Mouse (Mus musculus): ENCODE results near the gene Tecr. TPM values are rescaled to one million over a fixed set of nuclear protein-coding genes. Genes with fewer than 3 reads are reported as not detected.

Tecr gene
- total and polyA plus RNA-seq, 3 experiments: 74.2 to 229 TPM; not detected in 1

GRCm38 (mm10) chr8:83578131-83579055, 29.4 kb downstream of the Tecr start:
- Histone ChIP-seq H3K4me1 (ENCODE audit: control insufficient read depth in 1 of 2, insufficient read depth in 2 of 2, low read length in 2 of 2) (no peaks in the 10 kb centered on the region), H3K36me3 (ENCODE audit: control insufficient read depth in 1 of 2, insufficient read depth in 2 of 2, low read length in 2 of 2) (no peaks in the 10 kb centered on the region), H3K79me2 (ENCODE audit: control insufficient read depth, insufficient read depth, low read length, poor library complexity) (no peaks in the 10 kb centered on the region), H3K4me3 (ENCODE audit: control insufficient read depth in 1 of 2, insufficient read depth in 1 of 2, low read depth in 2 of 2, low read length in 2 of 2) (no peak overlapping the region), H3K27ac (ENCODE audit: control insufficient read depth, low read depth, low read length) (no peak overlapping the region), H3K9ac (ENCODE audit: control insufficient read depth, low read depth, low read length, poor library complexity, severe bottlenecking) (no peak overlapping the region), H3K9me3 (replicated peaks; ENCODE audit: insufficient read depth, low read length) (no peaks in the 10 kb centered on the region), H3K27me3 (ENCODE audit: control insufficient read depth in 1 of 2, insufficient read depth in 2 of 2, low read length in 2 of 2) (no peaks in the 10 kb centered on the region)
- no peak for TF ChIP-seq BHLHE40 (IDR thresholded peaks at IDR 0.05; ENCODE audit: borderline replicate concordance, low read depth, low read length)
- TF ChIP-seq TAL1 (IDR thresholded peaks at IDR 0.05; ENCODE audit: low read length): no peak
- TF ChIP-seq MYC (IDR thresholded peaks at IDR 0.05; ENCODE audit: low read depth, low read length): no peak
- no peak for TF ChIP-seq SIN3A (IDR thresholded peaks at IDR 0.05; ENCODE audit: low read length)
- TF ChIP-seq KAT2A (conservative IDR thresholded peaks at IDR 0.05; ENCODE audit: low read depth, low read length): no peak
- no peak for DNase-seq (ENCODE audit: low read depth, low spot score)

DNA sequence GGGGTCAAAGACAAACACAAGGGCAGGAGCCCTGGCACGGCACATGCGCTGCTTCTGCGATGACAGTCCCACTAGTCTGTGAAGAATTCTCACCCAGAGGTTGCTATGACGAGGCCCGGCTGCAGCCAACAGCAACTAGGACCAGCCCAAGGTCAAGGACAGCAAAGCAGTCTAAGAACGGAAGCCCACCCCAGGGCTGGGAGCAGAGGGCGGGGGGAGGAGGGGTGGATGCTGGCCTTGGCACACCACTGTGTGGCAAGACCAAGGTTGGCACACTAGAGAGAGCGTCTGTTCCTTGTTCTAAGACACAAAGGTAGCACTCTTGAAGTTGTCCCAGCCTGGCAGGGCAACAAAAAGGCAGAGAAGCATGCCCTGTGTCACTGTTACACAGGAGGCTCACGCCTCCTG, 30.4 kb downstream of the Tecr start:
- Histone ChIP-seq H3K4me1 (ENCODE audit: control insufficient read depth in 1 of 2, insufficient read depth in 2 of 2, low read length in 2 of 2) (no peaks in the 10 kb centered on the region), H3K79me2 (ENCODE audit: control insufficient read depth, insufficient read depth, low read length, poor library complexity) (no peaks in the 10 kb centered on the region), H3K4me3 (ENCODE audit: control insufficient read depth in 1 of 2, insufficient read depth in 1 of 2, low read depth in 2 of 2, low read length in 2 of 2) (no peak overlapping the region), H3K36me3 (ENCODE audit: control insufficient read depth in 1 of 2, insufficient read depth in 2 of 2, low read length in 2 of 2) (no peaks in the 10 kb centered on the region; a peak in 1 of 4 replicates), H3K27ac (ENCODE audit: control insufficient read depth, low read depth, low read length) (no peak overlapping the region), H3K9me3 (replicated peaks; ENCODE audit: insufficient read depth, low read length) (no peaks in the 10 kb centered on the region), H3K9ac (ENCODE audit: control insufficient read depth, low read depth, low read length, poor library complexity, severe bottlenecking) (no peak overlapping the region), H3K27me3 (ENCODE audit: control insufficient read depth in 1 of 2, insufficient read depth in 2 of 2, low read length in 2 of 2) (no peaks in the 10 kb centered on the region)
- TF ChIP-seq GATA1 (IDR thresholded peaks at IDR 0.05; ENCODE audit: low read depth, low read length) (no peak), ELF1 (IDR thresholded peaks at IDR 0.05; ENCODE audit: low read depth, low read length) (no peak)
- DNase-seq (ENCODE audit: low read depth, low spot score): no peak

DNA sequence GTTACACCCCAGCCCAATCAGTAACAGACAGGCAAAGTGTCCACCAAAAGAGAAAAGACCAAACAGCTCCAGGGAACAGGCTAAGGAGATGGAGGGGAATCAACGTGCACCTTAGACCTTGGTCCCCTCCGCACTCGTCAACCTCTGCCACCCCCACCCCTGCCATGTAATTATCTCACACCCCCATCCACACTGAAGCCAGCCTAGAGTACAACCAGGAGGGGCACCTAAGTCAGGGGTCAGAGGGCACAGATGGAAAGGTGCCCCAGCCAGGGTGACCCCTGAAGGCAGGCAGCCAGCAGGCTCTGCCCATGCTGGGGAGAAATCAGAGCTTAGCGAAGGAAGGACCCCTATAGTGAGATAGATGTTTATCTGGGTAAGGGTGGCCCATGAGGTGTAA, 30.9 kb downstream of the Tecr start:
- Histone ChIP-seq H3K9ac (ENCODE audit: control insufficient read depth, low read depth, low read length, poor library complexity, severe bottlenecking) (no peak overlapping the region), H3K79me2 (ENCODE audit: control insufficient read depth, insufficient read depth, low read length, poor library complexity) (no peaks in the 10 kb centered on the region), H3K4me1 (ENCODE audit: control insufficient read depth in 1 of 2, insufficient read depth in 2 of 2, low read length in 2 of 2) (no peaks in the 10 kb centered on the region), H3K36me3 (ENCODE audit: control insufficient read depth in 1 of 2, insufficient read depth in 2 of 2, low read length in 2 of 2) (peaks cover 0 to 1% of the 10 kb centered on the region in 2 experiments; a peak in 1 of 4 replicates), H3K4me3 (ENCODE audit: control insufficient read depth in 1 of 2, insufficient read depth in 1 of 2, low read depth in 2 of 2, low read length in 2 of 2) (no peak overlapping the region), H3K27me3 (ENCODE audit: control insufficient read depth in 1 of 2, insufficient read depth in 2 of 2, low read length in 2 of 2) (no peaks in the 10 kb centered on the region), H3K27ac (ENCODE audit: control insufficient read depth, low read depth, low read length) (no peak overlapping the region), H3K9me3 (replicated peaks; ENCODE audit: insufficient read depth, low read length) (no peaks in the 10 kb centered on the region)
- TF ChIP-seq RCOR1 (IDR thresholded peaks at IDR 0.05; ENCODE audit: low read depth, low read length): no peak
- no peak for TF ChIP-seq TCF12 (IDR thresholded peaks at IDR 0.05; ENCODE audit: low read depth, low read length)
- TF ChIP-seq EP300 (IDR thresholded peaks at IDR 0.05; ENCODE audit: low read depth in 1 of 2, low read length in 2 of 2): no peak
- no peak for TF ChIP-seq MAFK (IDR thresholded peaks at IDR 0.05; ENCODE audit: borderline replicate concordance, low read depth, low read length)
- no peak for TF ChIP-seq SMC3 (IDR thresholded peaks at IDR 0.05; ENCODE audit: low read depth, low read length)
- no peak for TF ChIP-seq CHD2 (IDR thresholded peaks at IDR 0.05; ENCODE audit: low read length)
- no peak for TF ChIP-seq POLR2A (IDR thresholded peaks at IDR 0.05; ENCODE audit: control insufficient read depth in 1 of 2, insufficient read depth in 1 of 2, low read depth in 1 of 2, low read length in 2 of 2, poor library complexity in 1 of 2)
- TF ChIP-seq NRF1 (IDR thresholded peaks at IDR 0.05; ENCODE audit: insufficient read depth, low read depth, low read length, poor library complexity, severe bottlenecking): no peak
- no peak for TF ChIP-seq UBTF (IDR thresholded peaks at IDR 0.05; ENCODE audit: borderline replicate concordance, insufficient read depth, low read depth, low read length)
- no peak for TF ChIP-seq GATA1 (IDR thresholded peaks at IDR 0.05; ENCODE audit: low read depth, low read length)
- TF ChIP-seq POLR2AphosphoS2 (IDR thresholded peaks at IDR 0.05; ENCODE audit: low read length): no peak
- no peak for TF ChIP-seq USF2 (IDR thresholded peaks at IDR 0.05; ENCODE audit: borderline replicate concordance in 1 of 2, insufficient read depth in 1 of 2, low read depth in 1 of 2, low read length in 2 of 2)
- TF ChIP-seq RAD21 (IDR thresholded peaks at IDR 0.05; ENCODE audit: low read depth, low read length): no peak
- TF ChIP-seq ETS1 (IDR thresholded peaks at IDR 0.05; ENCODE audit: low read depth, low read length): no peak
- no peak for TF ChIP-seq MEF2A (IDR thresholded peaks at IDR 0.05; ENCODE audit: extremely low read depth, insufficient replicate concordance, low read depth, low read length, poor library complexity, severe bottlenecking)
- no peak for TF ChIP-seq CHD1 (IDR thresholded peaks at IDR 0.05; ENCODE audit: low read depth, low read length)
- no peak for TF ChIP-seq HCFC1 (IDR thresholded peaks at IDR 0.05; ENCODE audit: low read depth, low read length)
- no peak for TF ChIP-seq JUND (IDR thresholded peaks at IDR 0.05; ENCODE audit: low read depth, low read length)
- no peak for TF ChIP-seq BHLHE40 (IDR thresholded peaks at IDR 0.05; ENCODE audit: borderline replicate concordance, low read depth, low read length)
- no peak for DNase-seq (ENCODE audit: low read depth, low spot score)
